Mouse (Mus musculus) urinary bladder, adult 2 months (tissue): ENCODE results near the gene Ppp4r2. TPM values are rescaled to one million over a fixed set of nuclear protein-coding genes. Genes with fewer than 3 reads are reported as not detected.
A peak's percentile ranks its signal among the peaks of the same experiment; 100 is the strongest.

Source experiments
- DNase-seq: peaks from one replicate; pipeline ENCODE4 v3.0.0; 2022; ENCODE audit warnings: low spot score
- polyA plus RNA-seq: library from polyadenylated mRNA; depleted of rRNA; stranded (reverse); fragments of >200 nt; gene quantifications from 2 replicates; pipeline ENCODE4 v1.2.3, GENCODE M21; 2012; rRNA removed

The Ppp4r2 gene
- polyA plus RNA-seq: 36.9 and 37.3 TPM in 2 replicates

DNA sequence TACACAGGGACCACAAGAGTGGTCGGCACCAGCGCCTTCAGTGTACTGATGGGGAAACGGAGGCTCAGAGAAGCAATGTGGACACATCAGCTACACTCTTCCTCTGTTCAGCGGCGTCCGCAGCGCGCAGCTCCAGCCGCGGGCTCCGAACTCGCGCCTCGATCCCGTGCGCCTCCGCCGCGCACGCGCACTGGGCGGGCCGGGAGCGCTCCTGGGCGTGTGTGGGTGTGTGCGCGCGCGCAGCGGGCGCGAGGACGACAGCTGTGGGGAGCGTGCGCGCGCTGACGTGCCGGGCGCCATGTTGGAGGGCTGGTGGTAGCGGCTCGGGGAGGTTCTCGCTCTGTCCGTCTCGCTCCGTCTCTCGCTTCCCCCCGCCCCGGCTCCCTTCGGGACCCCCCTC, at the start of gene Ppp4r2:
Gene Ppp4r2, plus strand, starts transcription at position 268 of the 400 bp plus-strand sequence.
- peak; percentile 88 for DNase-seq

- DNase-seq: no peak
These were observed 45.7 kb upstream of the Ppp4r2 start for GRCm38 (mm10) chr6:100787726-100788125.

DNA sequence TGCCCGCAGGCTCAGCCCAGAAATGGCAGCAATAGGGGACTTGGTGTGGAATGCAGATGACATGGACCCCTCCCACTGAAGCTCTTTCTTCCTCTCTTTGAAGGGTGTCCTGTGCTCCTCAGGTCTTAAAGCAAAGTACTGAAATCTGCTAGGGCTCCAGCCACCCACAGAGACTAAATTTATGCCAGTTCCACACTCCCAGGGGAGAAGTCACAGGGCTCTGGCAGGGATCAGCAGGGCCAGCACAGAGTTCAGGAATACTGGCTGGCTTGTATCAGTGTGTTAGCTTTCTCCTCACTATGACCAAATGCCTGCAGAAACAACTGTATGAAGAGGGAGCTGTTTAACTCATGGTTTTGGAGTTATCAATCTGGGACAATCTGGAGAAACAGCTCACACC, 44.3 kb upstream of the Ppp4r2 start:
- DNase-seq: no peak

DNA sequence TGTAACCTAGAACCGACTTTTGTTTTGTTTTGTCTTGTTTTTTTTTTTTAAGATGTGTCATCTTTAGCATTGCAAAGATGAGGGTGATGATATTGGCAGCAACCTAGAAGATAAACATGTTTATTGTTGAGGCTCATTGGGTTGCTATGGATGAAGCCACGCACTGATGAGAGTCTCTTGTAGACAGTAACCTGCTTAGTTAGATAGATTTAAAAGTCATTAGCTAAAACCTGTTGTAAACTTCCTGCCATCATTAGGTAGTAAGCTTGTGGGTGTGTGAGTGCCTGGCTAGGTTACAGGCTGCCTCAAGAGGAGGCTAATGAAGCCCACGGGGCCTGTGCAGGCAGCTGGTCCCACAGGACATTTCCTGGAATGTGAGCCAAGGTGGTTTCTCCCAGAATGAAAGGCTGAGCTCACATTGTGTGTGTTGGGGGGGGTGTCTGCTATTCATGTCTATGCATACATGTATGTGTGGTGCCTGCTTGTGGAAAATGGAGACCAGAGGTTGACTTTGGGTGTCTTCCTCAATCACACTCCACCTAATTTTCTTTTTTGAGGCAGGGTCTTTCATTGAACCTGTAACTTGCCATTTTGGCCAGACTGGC, 41.3 kb upstream of the Ppp4r2 start:
- DNase-seq: no peak

DNA sequence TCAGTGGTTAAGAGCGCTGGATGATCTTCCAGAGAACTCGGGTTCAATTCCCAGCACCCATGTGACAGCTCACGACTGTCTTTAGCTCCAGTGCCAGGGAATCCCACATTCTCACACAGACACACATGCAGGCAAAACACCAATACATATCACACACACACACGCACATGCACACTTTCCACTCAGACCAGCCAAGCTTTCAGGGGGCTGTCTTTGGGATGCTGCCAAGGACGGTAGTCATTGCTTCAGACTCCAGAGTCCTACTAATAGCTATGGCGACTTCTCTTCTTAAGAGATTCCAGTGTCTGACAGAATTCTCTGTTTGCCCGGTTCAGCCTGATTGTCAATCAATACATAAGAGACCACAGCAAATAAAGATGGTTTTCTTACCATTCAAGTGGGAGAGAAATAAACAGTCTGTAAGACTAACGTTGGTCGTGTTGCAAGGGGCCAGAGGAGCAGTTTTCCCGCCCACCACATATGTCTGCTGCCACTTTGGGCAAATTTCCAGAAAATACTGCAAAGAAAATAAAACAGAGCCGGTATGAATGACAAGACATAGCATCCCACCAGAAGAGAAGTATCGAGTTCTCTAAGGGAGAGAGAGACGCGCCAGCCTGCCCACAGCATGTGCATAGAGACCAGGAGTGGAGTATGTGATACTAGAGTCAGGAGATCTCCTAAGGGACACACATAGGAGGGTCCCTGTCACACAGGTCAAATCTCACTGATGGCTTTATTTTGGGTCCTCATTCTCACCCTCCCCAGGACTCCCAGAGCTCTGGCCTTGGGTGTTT, 40.3 kb upstream of the Ppp4r2 start:
- no peak for DNase-seq

DNA sequence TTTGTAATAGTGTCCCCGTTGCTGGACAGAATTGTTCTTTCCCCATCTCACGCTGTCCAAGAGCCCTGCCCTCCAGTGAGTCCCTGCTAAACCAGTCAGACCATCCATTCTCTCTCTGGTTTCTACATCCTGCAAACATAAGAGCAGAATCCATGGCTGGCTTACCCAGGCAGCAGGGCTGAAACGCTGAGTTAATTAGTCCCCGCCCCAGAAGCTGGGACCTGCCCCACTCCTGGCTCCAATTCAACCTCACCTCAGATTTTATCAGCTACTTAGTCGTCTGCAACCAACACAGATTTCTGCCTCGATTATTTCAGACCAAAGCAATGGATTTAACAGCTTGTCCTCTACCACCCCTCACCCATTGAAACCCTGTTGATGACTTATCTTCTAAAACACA, 37.6 kb upstream of the Ppp4r2 start:
- no peak for DNase-seq

- DNase-seq: no peak
These were observed 34.1 kb upstream of the Ppp4r2 start for GRCm38 (mm10) chr6:100799290-100799689.

DNA sequence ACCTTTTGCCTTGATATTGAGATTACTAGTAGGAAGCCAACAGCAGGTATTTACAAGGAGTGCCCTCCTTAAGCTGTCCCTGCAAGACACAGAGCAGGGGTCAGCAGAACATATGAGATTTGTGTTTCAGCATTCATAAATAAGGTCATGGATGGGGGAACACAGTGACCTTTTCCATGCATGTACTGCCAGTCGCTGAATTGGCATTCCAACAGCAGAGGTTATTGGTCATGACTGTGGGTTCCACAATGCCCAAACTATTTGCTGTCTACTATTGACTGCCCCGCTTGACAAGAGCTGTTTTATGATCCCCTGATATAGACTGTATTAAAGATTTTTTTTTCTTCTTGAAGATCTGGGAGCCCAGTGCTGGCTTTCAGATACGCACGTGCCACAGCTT, 33.7 kb upstream of the Ppp4r2 start:
- no peak for DNase-seq

- DNase-seq: peak; percentile 53
These were observed 32.9 kb upstream of the Ppp4r2 start for GRCm38 (mm10) chr6:100800497-100800955.

DNA sequence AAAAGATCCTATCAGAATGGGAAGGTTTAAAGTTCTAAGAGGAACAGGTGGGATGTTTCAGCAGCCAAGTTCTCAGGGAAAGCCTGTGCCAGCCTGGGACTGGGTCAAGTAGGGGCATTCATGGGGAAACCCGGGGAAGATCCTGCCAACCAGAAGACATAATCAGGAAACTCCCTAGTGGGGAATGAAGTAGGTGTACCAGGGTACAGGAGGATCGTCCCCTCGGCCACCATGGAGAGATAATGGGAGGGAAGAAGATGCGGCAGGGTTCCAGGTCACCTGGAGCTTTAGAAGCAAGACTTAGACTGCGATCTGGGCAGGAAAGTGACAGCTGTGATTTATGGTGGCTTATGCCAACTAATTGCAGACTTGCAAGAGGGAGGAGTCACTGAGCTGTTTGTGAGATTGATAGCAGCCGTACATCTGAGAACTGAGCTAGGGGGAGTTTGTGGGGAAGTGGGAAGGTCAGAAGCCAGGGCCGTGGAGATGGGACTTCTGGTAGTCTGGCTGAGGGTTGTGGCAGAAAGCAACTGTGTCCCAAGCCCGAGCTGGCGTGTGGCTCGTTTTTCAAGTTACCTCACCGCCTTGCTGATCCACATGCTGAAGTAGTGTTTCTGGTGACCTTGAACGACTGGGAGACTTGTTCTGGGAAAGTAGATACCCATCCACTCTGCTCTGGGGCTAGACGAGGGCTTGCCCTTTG, 30.9 kb upstream of the Ppp4r2 start:
- DNase-seq: no peak

GRCm38 (mm10) chr6:100803250-100803649, 30.2 kb upstream of the Ppp4r2 start:
- DNase-seq: no peak

- no peak for DNase-seq
These were observed 26.2 kb upstream of the Ppp4r2 start for GRCm38 (mm10) chr6:100807187-100807586.

GRCm38 (mm10) chr6:100807746-100808145, 25.7 kb upstream of the Ppp4r2 start:
- DNase-seq: no peak

- DNase-seq: no peak
These were observed 25.1 kb upstream of the Ppp4r2 start for GRCm38 (mm10) chr6:100808221-100808778.

GRCm38 (mm10) chr6:100810117-100810516, 23.3 kb upstream of the Ppp4r2 start:
- no peak for DNase-seq

- no peak for DNase-seq
These were observed 21.7 kb upstream of the Ppp4r2 start for GRCm38 (mm10) chr6:100811731-100812130.

DNA sequence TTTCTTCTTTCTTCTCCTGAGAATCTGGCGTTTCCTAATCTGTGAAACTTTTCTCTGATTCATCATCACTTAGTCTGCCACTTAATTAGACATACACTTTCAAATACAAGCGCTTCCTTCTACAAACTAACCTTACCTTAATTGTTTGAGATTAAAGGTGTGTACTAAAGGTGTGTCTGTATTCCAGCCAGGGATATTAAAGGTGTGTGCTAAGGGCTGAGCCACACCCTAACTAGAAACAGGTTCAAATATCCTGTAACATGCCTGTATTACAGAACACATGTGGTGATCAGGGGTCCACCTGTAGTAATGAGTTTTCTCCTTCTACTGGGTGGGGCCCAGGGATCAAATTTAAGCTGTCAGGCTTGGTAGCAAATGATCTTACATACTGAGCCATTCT, 12.1 kb upstream of the Ppp4r2 start:
- no peak for DNase-seq

GRCm38 (mm10) chr6:100823356-100823755, 10.1 kb upstream of the Ppp4r2 start:
- no peak for DNase-seq

DNA sequence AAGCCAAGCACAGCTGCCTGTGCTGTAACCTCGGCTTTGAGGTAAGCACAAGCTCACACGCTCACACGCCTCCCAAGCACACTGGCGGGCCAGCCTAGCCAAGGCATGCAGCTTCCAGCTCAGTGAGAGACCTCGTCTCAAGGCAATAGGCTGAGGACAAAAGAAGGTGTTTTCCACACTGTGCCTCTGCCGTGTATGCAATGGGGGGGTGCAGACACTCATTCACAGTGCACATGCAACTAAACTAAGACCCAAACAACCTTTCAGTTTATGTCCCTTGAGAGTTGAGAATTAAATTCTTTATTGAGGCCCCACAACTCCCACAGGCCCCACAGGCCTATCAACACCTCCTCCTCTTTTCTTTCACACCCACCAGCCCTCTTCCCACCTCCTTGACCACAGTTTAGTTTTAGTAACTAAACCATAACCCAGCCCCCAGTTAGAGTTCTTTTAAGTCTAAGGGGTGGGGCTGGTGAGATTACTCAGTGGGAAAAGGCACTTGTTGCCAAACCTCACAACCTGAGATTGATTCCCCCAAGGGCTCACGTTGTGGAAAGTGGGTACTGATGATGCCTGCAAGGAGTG, 8.9 kb upstream of the Ppp4r2 start:
- DNase-seq: no peak

DNA sequence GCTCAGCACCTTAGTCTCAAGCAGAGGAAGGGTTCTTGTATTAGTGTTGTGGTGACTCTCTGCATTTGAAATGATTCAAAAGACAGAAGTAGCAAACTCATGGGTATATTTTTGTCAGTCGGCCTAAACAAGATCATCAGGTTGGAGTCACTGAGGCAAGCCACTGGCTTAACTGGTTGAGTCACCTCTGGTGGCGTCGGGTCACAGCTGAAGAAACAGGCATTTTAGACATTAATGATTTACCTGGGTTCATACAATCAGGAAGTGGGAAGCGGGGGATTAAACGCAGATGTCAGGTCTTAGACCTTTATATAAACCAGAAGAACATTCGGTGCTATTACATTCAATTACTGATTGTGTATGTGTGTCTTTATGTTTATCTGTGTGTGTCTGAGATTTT, 7.4 kb upstream of the Ppp4r2 start:
- no peak for DNase-seq

DNA sequence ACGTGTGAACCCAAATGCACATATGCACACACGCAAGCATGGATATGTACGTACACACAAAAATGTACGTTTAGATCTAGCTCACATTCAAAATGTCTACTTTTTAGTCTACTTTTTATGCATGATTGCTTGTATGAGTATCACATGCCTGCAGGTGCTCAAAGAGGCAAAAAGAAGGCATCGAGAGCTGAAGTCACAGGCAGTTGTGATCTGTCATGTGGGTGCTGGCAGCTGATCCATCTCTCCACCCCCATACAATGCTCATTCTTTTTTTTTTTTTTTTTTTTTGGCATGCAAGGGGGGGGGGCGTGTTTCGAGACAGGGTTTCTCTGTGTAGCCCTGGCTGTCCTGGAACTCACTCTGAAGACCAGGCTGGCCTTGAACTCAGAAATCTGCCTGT, 4.9 kb upstream of the Ppp4r2 start:
- DNase-seq: no peak

DNA sequence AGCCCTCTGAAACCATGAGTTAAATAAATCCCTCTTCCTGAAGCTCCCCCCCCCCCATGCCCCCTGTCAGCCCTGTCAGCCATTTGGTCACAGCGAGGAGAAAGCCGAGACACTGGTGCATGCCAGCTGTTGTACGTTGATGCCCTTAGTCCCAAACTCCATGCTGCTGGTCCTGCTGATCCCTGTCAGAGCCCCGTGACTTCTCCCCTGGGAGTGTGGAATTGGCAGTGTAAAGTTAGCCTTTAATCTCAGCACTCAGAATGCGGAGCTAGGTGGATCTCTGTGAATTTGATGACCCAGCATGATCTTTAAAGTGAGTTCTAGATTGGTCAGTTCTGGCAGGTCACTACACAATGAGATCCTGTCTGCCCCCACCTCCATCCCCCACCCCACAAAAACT, 3.7 kb upstream of the Ppp4r2 start:
- no peak for DNase-seq
